Comparison of ENCODE assay signal across 24 mouse cellular contexts in genomic region chr14:119919177-119919576, GRCm38 (mm10).
DNase-seq lines count a peak whose midpoint lies in the region; ATAC-seq and TF ChIP-seq lines count a peak whose summit lies in the region.
"Had no signal": no experiment of that assay in that cellular context is flagged by ENCODE, and none has a peak within 500 bp of the region (broad histone marks: within the 10 kb centered on the region; RNA-seq: fewer than 3 reads in every experiment).

No protein-coding gene starts in this region.

- H3K4me3 ChIP-seq in hindbrain, postnatal 0 days (ENCODE audit: low read length), result no peak overlapping the region
- no peak overlapping the region for H3K4me3 ChIP-seq in hindbrain, embryonic 11.5 days (ENCODE audit: low read depth, low read length)
- H3K4me3 ChIP-seq in kidney, embryonic 15.5 days (replicated peaks), result no peak overlapping the region
- H3K4me3 ChIP-seq in kidney, adult 2 months (ENCODE audit: insufficient read depth, low read depth, low read length), result no peak overlapping the region
- no peak overlapping the region for H3K4me3 ChIP-seq in kidney, postnatal 0 days (replicated peaks; ENCODE audit: low read depth, low read length)
- H3K4me3 ChIP-seq: embryonic facial prominence, embryonic 10.5 days; embryonic facial prominence, embryonic 12.5 days; forebrain, embryonic 13.5 days; forebrain, embryonic 15.5 days had no signal

- 78% methylated on average over 1 of the region's 1 CpGs for WGBS in hindbrain, postnatal 0 days
- 75% methylated on average over 1 of the region's 1 CpGs for WGBS in hindbrain, embryonic 11.5 days
- WGBS in kidney, embryonic 15.5 days, result 45% methylated on average over 1 of the region's 1 CpGs
- 53% methylated on average over 1 of the region's 1 CpGs for WGBS in kidney, adult 2 months
- WGBS in kidney, postnatal 0 days, result 33% methylated on average over 1 of the region's 1 CpGs

- no peaks in the 10 kb centered on the region for H3K36me3 ChIP-seq in hindbrain, postnatal 0 days (ENCODE audit: insufficient read depth, low read length)
- H3K36me3 ChIP-seq in hindbrain, embryonic 11.5 days (ENCODE audit: control insufficient read depth, insufficient read depth, low read length), result no peaks in the 10 kb centered on the region
- no peaks in the 10 kb centered on the region for H3K36me3 ChIP-seq in kidney, embryonic 15.5 days
- H3K36me3 ChIP-seq in kidney, adult 2 months (ENCODE audit: control insufficient read depth, insufficient read depth, low read length), result no peaks in the 10 kb centered on the region
- H3K36me3 ChIP-seq in kidney, postnatal 0 days (ENCODE audit: insufficient read depth, low read length), result no peaks in the 10 kb centered on the region
- H3K36me3 ChIP-seq: embryonic facial prominence, embryonic 10.5 days; embryonic facial prominence, embryonic 12.5 days; forebrain, embryonic 15.5 days; G1E had no signal

- H3K27ac ChIP-seq in hindbrain, postnatal 0 days, result no peak overlapping the region
- no peak overlapping the region for H3K27ac ChIP-seq in hindbrain, embryonic 11.5 days (ENCODE audit: low read depth, low read length)
- H3K27ac ChIP-seq in kidney, embryonic 15.5 days, result peak overlapping the region; percentile 57
- no peak overlapping the region for H3K27ac ChIP-seq in kidney, adult 2 months (ENCODE audit: insufficient read depth, low read depth, low read length)
- no peak overlapping the region for H3K27ac ChIP-seq in kidney, postnatal 0 days
- H3K27ac ChIP-seq: embryonic facial prominence, embryonic 10.5 days; embryonic facial prominence, embryonic 12.5 days; forebrain, embryonic 13.5 days; forebrain, embryonic 15.5 days had no signal

- no peaks in the 10 kb centered on the region for H3K4me1 ChIP-seq in hindbrain, postnatal 0 days (ENCODE audit: insufficient read depth, low read length)
- H3K4me1 ChIP-seq in hindbrain, embryonic 11.5 days (replicated peaks; ENCODE audit: control insufficient read depth, insufficient read depth, low read length), result no peaks in the 10 kb centered on the region
- H3K4me1 ChIP-seq in kidney, embryonic 15.5 days, result peaks cover 17% of the 10 kb centered on the region
- no peaks in the 10 kb centered on the region for H3K4me1 ChIP-seq in kidney, adult 2 months (ENCODE audit: control insufficient read depth, insufficient read depth, low read length)
- no peaks in the 10 kb centered on the region for H3K4me1 ChIP-seq in kidney, postnatal 0 days (replicated peaks; ENCODE audit: insufficient read depth, low read length)
- H3K4me1 ChIP-seq: embryonic facial prominence, embryonic 10.5 days; embryonic facial prominence, embryonic 12.5 days; forebrain, embryonic 13.5 days; forebrain, embryonic 15.5 days had no signal

- H3K4me2 ChIP-seq in hindbrain, postnatal 0 days (ENCODE audit: low read depth, low read length), result no peak overlapping the region
- no peak overlapping the region for H3K4me2 ChIP-seq in hindbrain, embryonic 11.5 days (replicated peaks; ENCODE audit: low read depth, low read length)
- no peak overlapping the region for H3K4me2 ChIP-seq in kidney, embryonic 15.5 days
- no peak overlapping the region for H3K4me2 ChIP-seq in kidney, postnatal 0 days (ENCODE audit: low read length)
- H3K4me2 ChIP-seq: embryonic facial prominence, embryonic 12.5 days; forebrain, embryonic 13.5 days; forebrain, embryonic 15.5 days had no signal

- no peak for ATAC-seq in hindbrain, postnatal 0 days
- no peak for ATAC-seq in hindbrain, embryonic 11.5 days (ENCODE audit: low FRiP score)
- peak; percentile 87 for ATAC-seq in kidney, embryonic 15.5 days (replicated peaks; ENCODE audit: low FRiP score)
- ATAC-seq in kidney, postnatal 0 days (replicated peaks; ENCODE audit: low FRiP score, low read depth), result peak; percentile 21; the same call in 1 of the 2 replicates
- ATAC-seq: activated CD4-positive, CD25-positive, alpha-beta regulatory T cell, adult 4 months; CD4-positive, CD25-positive, alpha-beta regulatory T cell, adult 4 months; forebrain, embryonic 13.5 days; forebrain, embryonic 15.5 days; Patski had no signal

- H3K9me3 ChIP-seq in hindbrain, postnatal 0 days (ENCODE audit: low read length), result no peaks in the 10 kb centered on the region
- H3K9me3 ChIP-seq in hindbrain, embryonic 11.5 days (ENCODE audit: control insufficient read depth, low read length), result no peaks in the 10 kb centered on the region
- no peaks in the 10 kb centered on the region for H3K9me3 ChIP-seq in kidney, embryonic 15.5 days (replicated peaks)
- H3K9me3 ChIP-seq in kidney, postnatal 0 days (replicated peaks; ENCODE audit: low read length), result no peaks in the 10 kb centered on the region
- H3K9me3 ChIP-seq: embryonic facial prominence, embryonic 10.5 days; embryonic facial prominence, embryonic 12.5 days; forebrain, embryonic 13.5 days; forebrain, embryonic 15.5 days had no signal

- DNase-seq in hindbrain, postnatal 0 days (ENCODE audit: low spot score), result peak; percentile 13
- DNase-seq in hindbrain, embryonic 11.5 days (ENCODE audit: low spot score), result no peak
- DNase-seq in kidney, adult 2 months, result no peak
- DNase-seq in kidney, postnatal 0 days (ENCODE audit: low spot score), result peak; percentile 59
- DNase-seq in kidney, postnatal 25 days, result no peak
- DNase-seq: adrenal gland, adult 8-10 months; adrenal gland, postnatal 14 days; adrenal gland, postnatal 36 days; B cell, adult 2 months; cerebellum, adult 11-12 months; cerebellum, adult 2 months; cerebellum, adult 9-10 months; cerebellum, postnatal 10 days; cerebellum, postnatal 25 days had no signal

- no peak overlapping the region for H3K9ac ChIP-seq in hindbrain, postnatal 0 days (replicated peaks; ENCODE audit: low read length)
- H3K9ac ChIP-seq in hindbrain, embryonic 11.5 days (ENCODE audit: low read depth, low read length), result no peak overlapping the region
- no peak overlapping the region for H3K9ac ChIP-seq in kidney, embryonic 15.5 days
- no peak overlapping the region for H3K9ac ChIP-seq in kidney, postnatal 0 days (ENCODE audit: low read depth, low read length)
- H3K9ac ChIP-seq: embryonic facial prominence, embryonic 12.5 days; forebrain, embryonic 13.5 days; forebrain, embryonic 15.5 days had no signal

- TF ChIP-seq CTCF in hindbrain, postnatal 0 days (IDR thresholded peaks at IDR 0.05; ENCODE audit: low read depth), result no peak
- TF ChIP-seq CTCF in kidney, adult 2 months (conservative IDR thresholded peaks at IDR 0.05; ENCODE audit: insufficient read depth, insufficient read length, low read depth, low read length), result no peak
- TF ChIP-seq CTCF in kidney, postnatal 0 days (IDR thresholded peaks at IDR 0.05; ENCODE audit: low read depth), result no peak

- no peak for TF ChIP-seq POLR2A in kidney, adult 2 months (IDR thresholded peaks at IDR 0.05; ENCODE audit: low read depth, low read length)

- no peaks in the 10 kb centered on the region for H3K27me3 ChIP-seq in hindbrain, postnatal 0 days (ENCODE audit: insufficient read depth, low read length)
- H3K27me3 ChIP-seq in hindbrain, embryonic 11.5 days (ENCODE audit: control insufficient read depth, insufficient read depth, low read length), result no peaks in the 10 kb centered on the region
- no peaks in the 10 kb centered on the region for H3K27me3 ChIP-seq in kidney, embryonic 15.5 days
- H3K27me3 ChIP-seq in kidney, adult 2 months (replicated peaks; ENCODE audit: control insufficient read depth, insufficient read depth, low read length), result no peaks in the 10 kb centered on the region
- H3K27me3 ChIP-seq in kidney, postnatal 0 days (ENCODE audit: insufficient read depth, low read length), result no peaks in the 10 kb centered on the region
- H3K27me3 ChIP-seq: CH12.LX; embryonic facial prominence, embryonic 12.5 days; forebrain, embryonic 13.5 days; forebrain, embryonic 15.5 days; Patski had no signal

Comparison
In these comparisons a context has a peak if more than half of its experiments do, and no peak if none do; other contexts are left out.
1. DNase-seq: peak in hindbrain, postnatal 0 days (single experiment) and kidney, postnatal 0 days (single experiment); none in hindbrain, embryonic 11.5 days (single experiment), kidney, adult 2 months (single experiment) and kidney, postnatal 25 days (0 of 2).
2. ATAC-seq: peak in kidney, embryonic 15.5 days (single experiment) and kidney, postnatal 0 days (single experiment); none in hindbrain, postnatal 0 days (single experiment) and hindbrain, embryonic 11.5 days (single experiment).